Mouse (Mus musculus) neural tube, embryonic 12.5 days (tissue): ENCODE results near the gene Rpl9-ps1. TPM values are rescaled to one million over a fixed set of nuclear protein-coding genes. Genes with fewer than 3 reads are reported as not detected.

ENCODE experiments used
- ATAC-seq: fragments of 200-750 bp; cut with Nextera tagmentation; 2 replicates; pipeline ENCODE4 v1.8.0; 2017; ENCODE audit warnings: low read depth, mild to moderate bottlenecking, moderate TSS enrichment, moderate library complexity; ENCODE audit not compliant: low FRiP score
- H3K27ac ChIP-seq: fragments of 300-500 bp; sonication (generic); 2 replicates; pipeline ENCODE4 v1.5.1; 2016
- H3K27me3 ChIP-seq: fragments of 300-500 bp; sonication (generic); replicated peaks from 2 replicates; pipeline ENCODE4 v1.6.1; 2016; ENCODE audit warnings: mild to moderate bottlenecking
- H3K36me3 ChIP-seq: fragments of 300-500 bp; sonication (generic); 2 replicates; pipeline ENCODE4 v1.6.1; 2016; ENCODE audit warnings: mild to moderate bottlenecking
- H3K4me1 ChIP-seq: fragments of 300-500 bp; sonication (generic); 2 replicates; pipeline ENCODE4 v1.6.1; 2016
- H3K4me2 ChIP-seq: fragments of 300-500 bp; sonication (generic); replicated peaks from 2 replicates; pipeline ENCODE4 v1.6.1; 2016; ENCODE audit warnings: mild to moderate bottlenecking
- H3K4me3 ChIP-seq: fragments of 300-500 bp; sonication (generic); 2 replicates; pipeline ENCODE4 v1.5.1; 2016
- H3K9ac ChIP-seq: fragments of 300-500 bp; sonication (generic); 2 replicates; pipeline ENCODE4 v1.6.1; 2016; ENCODE audit warnings: mild to moderate bottlenecking
- H3K9me3 ChIP-seq: fragments of 300-500 bp; sonication (generic); 2 replicates; pipeline ENCODE4 v1.6.1; 2016; ENCODE audit warnings: mild to moderate bottlenecking
- WGBS: fragments of 180-500 bp; shearing (Covaris S2); methylation state at CpG from one replicate; pipeline ENCODE4 v1.1.7; 2016; 5-methylcytosine and 5-hydroxymethylcytosine counted together
- polyA plus RNA-seq: library from polyadenylated mRNA; unstranded; fragments of >200 nt; fragmentation: Nextera tagmentation; extraction: Ambion mirVana; gene quantifications from 2 replicates; pipeline ENCODE4 v1.2.1, GENCODE M21; 2016

The Rpl9-ps1 gene
- polyA plus RNA-seq, 1 experiment from 2014 or later, result not detected

- Histone ChIP-seq H3K9ac (no peak overlapping the region), H3K4me3 (no peak overlapping the region), H3K4me2 (no peak overlapping the region), H3K27ac (no peak overlapping the region), H3K4me1 (no peaks in the 10 kb centered on the region), H3K9me3 (no peaks in the 10 kb centered on the region), H3K27me3 (no peaks in the 10 kb centered on the region), H3K36me3 (no peaks in the 10 kb centered on the region)
- WGBS, result 83% methylated on average over 5 of the region's 5 CpGs
- no peak for ATAC-seq
Observed at GRCm38 (mm10) chr11:83640141-83640540, 5.3 kb downstream of the Rpl9-ps1 start.

- H3K4me1 ChIP-seq, result no peaks in the 10 kb centered on the region
- 73% methylated on average over 3 of the region's 3 CpGs for WGBS
Observed at GRCm38 (mm10) chr11:83639533-83639932, 5.9 kb downstream of the Rpl9-ps1 start.

GRCm38 (mm10) chr11:83638934-83639333 is 6.5 kb downstream of the Rpl9-ps1 start:
- H3K9me3 ChIP-seq, result no peaks in the 10 kb centered on the region
- H3K9ac ChIP-seq, result no peak overlapping the region
- no peak overlapping the region for H3K4me3 ChIP-seq
- ATAC-seq, result no peak
- no peak overlapping the region for H3K27ac ChIP-seq
- no peaks in the 10 kb centered on the region for H3K36me3 ChIP-seq
- H3K4me2 ChIP-seq, result no peak overlapping the region
- no peaks in the 10 kb centered on the region for H3K27me3 ChIP-seq
- no peaks in the 10 kb centered on the region for H3K4me1 ChIP-seq
- WGBS, result 60% methylated on average over 2 of the region's 2 CpGs

More at GRCm38 (mm10) chr11:83639533-83639932, 5.9 kb downstream of the Rpl9-ps1 start:
- Histone ChIP-seq H3K4me3 (no peak overlapping the region), H3K36me3 (no peaks in the 10 kb centered on the region), H3K9me3 (no peaks in the 10 kb centered on the region), H3K27me3 (no peaks in the 10 kb centered on the region), H3K9ac (no peak overlapping the region), H3K27ac (no peak overlapping the region), H3K4me2 (no peak overlapping the region)
- ATAC-seq, result no peak

- H3K27me3 ChIP-seq, result no peaks in the 10 kb centered on the region
- H3K4me2 ChIP-seq, result no peak overlapping the region
- H3K4me1 ChIP-seq, result no peaks in the 10 kb centered on the region
- no peak overlapping the region for H3K4me3 ChIP-seq
- no peak for ATAC-seq
- no peak overlapping the region for H3K9ac ChIP-seq
- H3K27ac ChIP-seq, result no peak overlapping the region
- WGBS, result 79% methylated on average over 1 of the region's 1 CpGs
- no peaks in the 10 kb centered on the region for H3K36me3 ChIP-seq
- H3K9me3 ChIP-seq, result no peaks in the 10 kb centered on the region
Observed at GRCm38 (mm10) chr11:83636742-83637235, 8.6 kb downstream of the Rpl9-ps1 start.

- no peak overlapping the region for H3K9ac ChIP-seq
- H3K4me1 ChIP-seq, result no peaks in the 10 kb centered on the region
- H3K36me3 ChIP-seq, result no peaks in the 10 kb centered on the region
- H3K9me3 ChIP-seq, result no peaks in the 10 kb centered on the region
- no peak overlapping the region for H3K4me3 ChIP-seq
- H3K27ac ChIP-seq, result no peak overlapping the region
- H3K4me2 ChIP-seq, result no peak overlapping the region
- ATAC-seq, result no peak
- no peaks in the 10 kb centered on the region for H3K27me3 ChIP-seq
- 95% methylated on average over 2 of the region's 2 CpGs for WGBS
Observed at GRCm38 (mm10) chr11:83634898-83635297, 10.5 kb downstream of the Rpl9-ps1 start.

- H3K27me3 ChIP-seq, result no peaks in the 10 kb centered on the region
- no peak for ATAC-seq
- 55% methylated on average over 4 of the region's 4 CpGs for WGBS
Observed at GRCm38 (mm10) chr11:83634425-83634824, 11.0 kb downstream of the Rpl9-ps1 start.

GRCm38 (mm10) chr11:83632744-83633143 is 12.7 kb downstream of the Rpl9-ps1 start:
- Histone ChIP-seq H3K27me3 (no peaks in the 10 kb centered on the region), H3K4me3 (no peak overlapping the region), H3K4me1 (no peaks in the 10 kb centered on the region), H3K27ac (no peak overlapping the region), H3K4me2 (no peak overlapping the region), H3K9ac (no peak overlapping the region), H3K9me3 (no peaks in the 10 kb centered on the region), H3K36me3 (no peaks in the 10 kb centered on the region)
- WGBS, result 75% methylated on average over 4 of the region's 4 CpGs
- no peak for ATAC-seq

More at GRCm38 (mm10) chr11:83634425-83634824, 11.0 kb downstream of the Rpl9-ps1 start:
- H3K4me1 ChIP-seq, result no peaks in the 10 kb centered on the region
- H3K9me3 ChIP-seq, result no peaks in the 10 kb centered on the region
- no peak overlapping the region for H3K9ac ChIP-seq
- no peak overlapping the region for H3K4me3 ChIP-seq
- no peak overlapping the region for H3K27ac ChIP-seq
- H3K4me2 ChIP-seq, result no peak overlapping the region
- H3K36me3 ChIP-seq, result no peaks in the 10 kb centered on the region

- Histone ChIP-seq H3K27ac (no peak overlapping the region), H3K9me3 (no peaks in the 10 kb centered on the region), H3K4me1 (no peaks in the 10 kb centered on the region), H3K36me3 (no peaks in the 10 kb centered on the region), H3K9ac (no peak overlapping the region), H3K27me3 (no peaks in the 10 kb centered on the region), H3K4me3 (no peak overlapping the region), H3K4me2 (no peak overlapping the region)
- 87% methylated on average over 2 of the region's 2 CpGs for WGBS
- ATAC-seq, result no peak
Observed at GRCm38 (mm10) chr11:83631065-83631464, 14.4 kb downstream of the Rpl9-ps1 start.

GRCm38 (mm10) chr11:83630630-83631029 is 14.8 kb downstream of the Rpl9-ps1 start:
- 100% methylated on average over 1 of the region's 1 CpGs for WGBS
- Histone ChIP-seq H3K36me3 (no peaks in the 10 kb centered on the region), H3K4me3 (no peak overlapping the region), H3K27ac (no peak overlapping the region), H3K9me3 (no peaks in the 10 kb centered on the region), H3K4me1 (no peaks in the 10 kb centered on the region), H3K27me3 (no peaks in the 10 kb centered on the region), H3K4me2 (no peak overlapping the region), H3K9ac (no peak overlapping the region)
- no peak for ATAC-seq

- Histone ChIP-seq H3K4me3 (no peak overlapping the region), H3K9ac (no peak overlapping the region), H3K27me3 (no peaks in the 10 kb centered on the region), H3K4me1 (no peaks in the 10 kb centered on the region), H3K4me2 (no peak overlapping the region), H3K9me3 (no peaks in the 10 kb centered on the region), H3K27ac (no peak overlapping the region), H3K36me3 (no peaks in the 10 kb centered on the region)
- 88% methylated on average over 9 of the region's 9 CpGs for WGBS
- no peak for ATAC-seq
Observed at GRCm38 (mm10) chr11:83628808-83629207, 16.6 kb downstream of the Rpl9-ps1 start.

- no peaks in the 10 kb centered on the region for H3K9me3 ChIP-seq
- 87% methylated on average over 3 of the region's 3 CpGs for WGBS
- H3K4me3 ChIP-seq, result no peak overlapping the region
- H3K9ac ChIP-seq, result no peak overlapping the region
- H3K36me3 ChIP-seq, result no peaks in the 10 kb centered on the region
- ATAC-seq, result no peak
- no peaks in the 10 kb centered on the region for H3K27me3 ChIP-seq
- no peak overlapping the region for H3K27ac ChIP-seq
- H3K4me1 ChIP-seq, result no peaks in the 10 kb centered on the region
- H3K4me2 ChIP-seq, result no peak overlapping the region
Observed at GRCm38 (mm10) chr11:83623586-83623985, 21.8 kb downstream of the Rpl9-ps1 start.

GRCm38 (mm10) chr11:83619037-83619436 is 26.4 kb downstream of the Rpl9-ps1 start:
- ATAC-seq, result no peak
- Histone ChIP-seq H3K9me3 (no peaks in the 10 kb centered on the region), H3K36me3 (no peaks in the 10 kb centered on the region), H3K27me3 (no peaks in the 10 kb centered on the region), H3K4me1 (no peaks in the 10 kb centered on the region), H3K4me2 (no peak overlapping the region), H3K9ac (no peak overlapping the region), H3K4me3 (no peak overlapping the region), H3K27ac (no peak overlapping the region)
- 97% methylated on average over 1 of the region's 1 CpGs for WGBS

- Histone ChIP-seq H3K9ac (no peak overlapping the region), H3K4me3 (no peak overlapping the region), H3K27me3 (no peaks in the 10 kb centered on the region), H3K36me3 (no peaks in the 10 kb centered on the region), H3K9me3 (no peaks in the 10 kb centered on the region), H3K4me1 (no peaks in the 10 kb centered on the region), H3K27ac (no peak overlapping the region), H3K4me2 (no peak overlapping the region)
- no peak for ATAC-seq
- 68% methylated on average over 4 of the region's 5 CpGs for WGBS
Observed at GRCm38 (mm10) chr11:83618238-83618637, 27.2 kb downstream of the Rpl9-ps1 start.
